Mouse (Mus musculus) left cerebral cortex, postnatal 25 days (tissue): ENCODE data around the gene Ak5. TPM values are rescaled to one million over a fixed set of nuclear protein-coding genes. Genes with fewer than 3 reads are reported as not detected.

Source experiments
- total RNA-seq, 2 experiments: library from RNA; stranded (reverse); gene quantifications; 2 replicates each; pipeline ENCODE4 v1.2.3; 2021

The Ak5 gene
- total RNA-seq, 2 experiments from 2014 or later: 137 to 159 TPM

Other genes starting within 250 kb of the Ak5 start
- gene Pigk, start 45.7 kb upstream of the Ak5 start, total RNA-seq: 10 to 100 TPM; 47.4 to 48.1 TPM